Mouse (Mus musculus) layer of hippocampus, postnatal 10 days (tissue): ENCODE results near the gene Kcnt1. TPM values are rescaled to one million over a fixed set of nuclear protein-coding genes. Genes with fewer than 3 reads are reported as not detected.
A peak's percentile ranks its signal among the peaks of the same experiment; 100 is the strongest.

Experiments used
- DNase-seq, 2 experiments: peaks; one replicate each; pipeline ENCODE4 v3.0.0; 2021; ENCODE audit warnings: low spot score in 2 of 2
- total RNA-seq, 2 experiments: library from RNA; stranded (reverse); gene quantifications; 2 replicates each; pipeline ENCODE4 v1.2.3; 2021

Kcnt1 gene
- total RNA-seq, 2 experiments from 2014 or later, result 57.3 to 59.7 TPM

- DNase-seq, result peak in 1 of 2 experiments; percentile 40
Measured at GRCm38 (mm10) chr2:25877736-25878268, 14.3 kb downstream of the Kcnt1 start.

- no peak for DNase-seq
Measured at GRCm38 (mm10) chr2:25878516-25878915, 15.0 kb downstream of the Kcnt1 start.

- no peak for DNase-seq
Measured at GRCm38 (mm10) chr2:25879061-25879460, 15.5 kb downstream of the Kcnt1 start.

GRCm38 (mm10) chr2:25882276-25882675 is 18.7 kb downstream of the Kcnt1 start:
- no peak for DNase-seq

GRCm38 (mm10) chr2:25884756-25885155 is 21.2 kb downstream of the Kcnt1 start:
- no peak for DNase-seq

- no peak for DNase-seq
Measured at GRCm38 (mm10) chr2:25887226-25887625, 23.7 kb downstream of the Kcnt1 start.

GRCm38 (mm10) chr2:25888144-25888543 is 24.6 kb downstream of the Kcnt1 start:
- DNase-seq, result no peak

GRCm38 (mm10) chr2:25892440-25892839 is 28.9 kb downstream of the Kcnt1 start:
- DNase-seq, result no peak

- no peak for DNase-seq
Measured at GRCm38 (mm10) chr2:25898970-25899369, 35.4 kb downstream of the Kcnt1 start.

- no peak for DNase-seq
Measured at GRCm38 (mm10) chr2:25909872-25910271, 46.3 kb downstream of the Kcnt1 start.

- DNase-seq, result peak; percentile 55 to 61
Measured at GRCm38 (mm10) chr2:25913247-25913646, 49.7 kb downstream of the Kcnt1 start.

GRCm38 (mm10) chr2:25914201-25914600 is 50.7 kb downstream of the Kcnt1 start:
- no peak for DNase-seq

GRCm38 (mm10) chr2:25914821-25915220 is 51.3 kb downstream of the Kcnt1 start:
- DNase-seq, result no peak

GRCm38 (mm10) chr2:25918408-25918807 is 54.9 kb downstream of the Kcnt1 start:
- DNase-seq, result no peak

- peak in 1 of 2 experiments; percentile 15 for DNase-seq
Measured at GRCm38 (mm10) chr2:25919972-25920371, 56.4 kb downstream of the Kcnt1 start.

- DNase-seq, result no peak
Measured at GRCm38 (mm10) chr2:25923799-25924198, 60.3 kb downstream of the Kcnt1 start.

- no peak for DNase-seq
Measured at GRCm38 (mm10) chr2:25924934-25925333, 61.4 kb downstream of the Kcnt1 start.

GRCm38 (mm10) chr2:25927821-25928220 is 64.3 kb downstream of the Kcnt1 start:
- DNase-seq, result no peak

- peak in 1 of 2 experiments; percentile 29 for DNase-seq
Measured at GRCm38 (mm10) chr2:25931249-25931859, 67.8 kb downstream of the Kcnt1 start.

GRCm38 (mm10) chr2:25940503-25940902 is 77.0 kb downstream of the Kcnt1 start:
- no peak for DNase-seq

GRCm38 (mm10) chr2:25943822-25944221 is 80.3 kb downstream of the Kcnt1 start:
- no peak for DNase-seq

- no peak for DNase-seq
Measured at GRCm38 (mm10) chr2:25947950-25948349, 84.4 kb downstream of the Kcnt1 start.

GRCm38 (mm10) chr2:25949291-25949690 is 85.8 kb downstream of the Kcnt1 start:
- DNase-seq, result no peak
